Mouse (Mus musculus): Measurements from ENCODE around the gene Zfp27. TPM values are rescaled to one million over a fixed set of nuclear protein-coding genes. Genes with fewer than 3 reads are reported as not detected.

Zfp27 gene
- 2.2 and 2.4 TPM in 2 replicates for polyA plus RNA-seq (2015; fragmentation: Nextera tagmentation; extraction: Ambion mirVana)

DNA sequence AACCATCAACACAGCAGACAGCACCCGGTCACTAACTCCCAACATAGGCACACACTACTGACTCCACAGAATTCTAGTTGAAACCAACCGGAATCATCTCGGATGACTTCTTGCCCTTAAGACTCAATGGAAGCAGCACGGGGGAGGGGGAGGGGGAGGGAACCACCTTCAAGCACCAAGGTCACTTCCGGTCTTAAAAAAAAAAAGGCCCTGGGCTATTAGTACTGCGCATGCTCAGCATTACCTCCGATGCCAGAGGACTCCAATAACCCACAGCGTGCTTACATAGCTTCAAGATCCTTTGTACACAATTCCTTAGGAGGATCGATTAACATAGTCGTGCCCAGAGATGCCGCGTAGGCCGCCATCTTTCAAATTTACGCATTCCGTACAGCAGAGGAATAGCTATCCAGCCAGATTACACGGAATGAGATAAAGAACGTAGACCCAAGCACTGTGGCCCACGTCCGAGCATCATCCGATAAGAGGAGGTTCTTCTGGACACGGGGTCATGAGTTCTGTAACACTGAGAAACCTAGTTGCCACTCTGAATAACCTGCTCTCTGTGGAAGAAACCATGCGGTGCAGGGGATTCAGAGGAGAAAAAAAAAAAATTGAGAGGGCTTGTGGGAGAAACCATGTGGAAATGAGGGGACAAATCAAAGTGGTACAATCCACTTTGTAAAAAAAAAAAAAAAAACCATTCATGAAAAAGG lies at the start of gene Zfp27:
Gene Zfp27, minus strand, starts transcription at position 607 of the 716 bp plus-strand sequence.

GRCm38 (mm10) chr7:29953513-29954401 lies 47.4 kb upstream of the Zfp27 start, which contains the start of gene Zfp74:
Gene Zfp74 (minus strand): TSS chr7:29954089.

GRCm38 (mm10) chr7:29908130-29908950 lies 2.0 kb upstream of the Zfp27 start, which contains the start of gene Zfp383:
Gene Zfp383 (plus strand): TSS chr7:29908223.

GRCm38 (mm10) chr7:29859532-29860517 lies 46.5 kb downstream of the Zfp27 start, which contains the start of gene Zfp420:
Gene Zfp420 (plus strand): TSS chr7:29859979.

GRCm38 (mm10) chr7:29853219-29853842 lies 53.0 kb downstream of the Zfp27 start, which contains the start of gene Zfp940:
Gene Zfp940 (minus strand): TSS chr7:29853669.

Other genes with a start within 250 kb of the Zfp27 start
- gene Catsperg2, start 179.5 kb downstream of the Zfp27 start, polyA plus RNA-seq (2015; fragmentation: Nextera tagmentation; extraction: Ambion mirVana) = not detected in 2 replicates
- gene Zfp84, start 138.0 kb downstream of the Zfp27 start, polyA plus RNA-seq (2015; fragmentation: Nextera tagmentation; extraction: Ambion mirVana) = 4.4 and 4.6 TPM in 2 replicates
- gene Zfp30, start 122.6 kb downstream of the Zfp27 start, polyA plus RNA-seq (2015; fragmentation: Nextera tagmentation; extraction: Ambion mirVana) = 1.3 and 2.1 TPM in 2 replicates
- gene Zfp790, start 90.5 kb downstream of the Zfp27 start, polyA plus RNA-seq (2015; fragmentation: Nextera tagmentation; extraction: Ambion mirVana) = 3.5 and 4.7 TPM in 2 replicates
- gene Zfp940, start 52.9 kb downstream of the Zfp27 start, polyA plus RNA-seq (2015; fragmentation: Nextera tagmentation; extraction: Ambion mirVana) = 1.3 and 1.4 TPM in 2 replicates
- gene Zfp420, start 46.6 kb downstream of the Zfp27 start, polyA plus RNA-seq (2015; fragmentation: Nextera tagmentation; extraction: Ambion mirVana) = 1.7 and 1.9 TPM in 2 replicates
- 1.2 TPM in 2 replicates for gene Zfp383, start 1.7 kb upstream of the Zfp27 start, polyA plus RNA-seq (2015; fragmentation: Nextera tagmentation; extraction: Ambion mirVana)
- gene Zfp74, start 47.5 kb upstream of the Zfp27 start, polyA plus RNA-seq (2015; fragmentation: Nextera tagmentation; extraction: Ambion mirVana) = 2.9 and 3.1 TPM in 2 replicates
- 3.4 and 3.5 TPM in 2 replicates for gene Zfp568, start 77.4 kb upstream of the Zfp27 start, polyA plus RNA-seq (2015; fragmentation: Nextera tagmentation; extraction: Ambion mirVana)
- gene Zfp14, start 144.8 kb upstream of the Zfp27 start, polyA plus RNA-seq (2015; fragmentation: Nextera tagmentation; extraction: Ambion mirVana) = 0.64 and 0.75 TPM in 2 replicates
- gene Zfp82, start 166.3 kb upstream of the Zfp27 start, polyA plus RNA-seq (2015; fragmentation: Nextera tagmentation; extraction: Ambion mirVana) = 1.5 and 2.6 TPM in 2 replicates
- 0.84 TPM in 1 of 2 replicates, not detected in the other for gene Gm26920, start 183.8 kb upstream of the Zfp27 start, polyA plus RNA-seq (2015; fragmentation: Nextera tagmentation; extraction: Ambion mirVana)
- 2.7 and 5.3 TPM in 2 replicates for gene Zfp566, start 184.0 kb upstream of the Zfp27 start, polyA plus RNA-seq (2015; fragmentation: Nextera tagmentation; extraction: Ambion mirVana)
- 19.7 and 22.8 TPM in 2 replicates for gene Zfp260, start 188.2 kb upstream of the Zfp27 start, polyA plus RNA-seq (2015; fragmentation: Nextera tagmentation; extraction: Ambion mirVana)
- 1.9 and 2.0 TPM in 2 replicates for gene Zfp382, start 215.4 kb upstream of the Zfp27 start, polyA plus RNA-seq (2015; fragmentation: Nextera tagmentation; extraction: Ambion mirVana)

Data from spleen, postnatal 0 days (tissue).